Mouse (Mus musculus): ENCODE data around the gene Slc2a1. TPM values are rescaled to one million over a fixed set of nuclear protein-coding genes. Genes with fewer than 3 reads are reported as not detected.

The Slc2a1 gene
- polyA plus RNA-seq, 1 experiment from 2014 or later: 88.3 TPM

- no peak overlapping the region for H3K27ac ChIP-seq (ENCODE audit: low read length)
- no peak overlapping the region for H3K4me3 ChIP-seq (replicated peaks; ENCODE audit: low read length)
- WGBS: 74% methylated on average over 7 of the region's 7 CpGs
- no peak for ATAC-seq
- no peaks in the 10 kb centered on the region for H3K9me3 ChIP-seq (ENCODE audit: control insufficient read depth, low read length)
- no peak overlapping the region for H3K4me2 ChIP-seq (ENCODE audit: low read length)
- no peaks in the 10 kb centered on the region for H3K27me3 ChIP-seq (replicated peaks; ENCODE audit: control insufficient read depth, insufficient read depth, low read length)
- H3K9ac ChIP-seq (replicated peaks; ENCODE audit: low read depth, low read length): no peak overlapping the region
- no peaks in the 10 kb centered on the region; the same call in 1 of the 2 replicates for H3K4me1 ChIP-seq (replicated peaks; ENCODE audit: control insufficient read depth, insufficient read depth, low read length)
- H3K36me3 ChIP-seq (ENCODE audit: control insufficient read depth, insufficient read depth): no peaks in the 10 kb centered on the region
Measured at GRCm38 (mm10) chr4:119093890-119094289, 14.6 kb upstream of the Slc2a1 start.

GRCm38 (mm10) chr4:119094987-119095386 is 13.5 kb upstream of the Slc2a1 start:
- H3K4me1 ChIP-seq (replicated peaks; ENCODE audit: control insufficient read depth, insufficient read depth, low read length): no peaks in the 10 kb centered on the region; the same call in 1 of the 2 replicates
- no peaks in the 10 kb centered on the region for H3K27me3 ChIP-seq (replicated peaks; ENCODE audit: control insufficient read depth, insufficient read depth, low read length)
- H3K4me3 ChIP-seq (replicated peaks; ENCODE audit: low read length): no peak overlapping the region
- H3K9ac ChIP-seq (replicated peaks; ENCODE audit: low read depth, low read length): no peak overlapping the region
- no peak overlapping the region for H3K4me2 ChIP-seq (ENCODE audit: low read length)
- H3K27ac ChIP-seq (ENCODE audit: low read length): no peak overlapping the region
- no peaks in the 10 kb centered on the region for H3K36me3 ChIP-seq (ENCODE audit: control insufficient read depth, insufficient read depth)
- ATAC-seq: no peak
- WGBS: 35% methylated on average over 4 of the region's 4 CpGs
- no peaks in the 10 kb centered on the region for H3K9me3 ChIP-seq (ENCODE audit: control insufficient read depth, low read length)

GRCm38 (mm10) chr4:119096401-119096800 is 12.1 kb upstream of the Slc2a1 start:
- Histone ChIP-seq H3K9me3 (ENCODE audit: control insufficient read depth, low read length) (no peaks in the 10 kb centered on the region), H3K36me3 (ENCODE audit: control insufficient read depth, insufficient read depth) (no peaks in the 10 kb centered on the region), H3K4me3 (replicated peaks; ENCODE audit: low read length) (no peak overlapping the region), H3K27ac (ENCODE audit: low read length) (no peak overlapping the region), H3K9ac (replicated peaks; ENCODE audit: low read depth, low read length) (no peak overlapping the region), H3K27me3 (replicated peaks; ENCODE audit: control insufficient read depth, insufficient read depth, low read length) (no peaks in the 10 kb centered on the region), H3K4me1 (replicated peaks; ENCODE audit: control insufficient read depth, insufficient read depth, low read length) (no peaks in the 10 kb centered on the region; the same call in 1 of the 2 replicates), H3K4me2 (ENCODE audit: low read length) (no peak overlapping the region)
- WGBS: 75% methylated on average over 3 of the region's 3 CpGs
- no peak for ATAC-seq

GRCm38 (mm10) chr4:119097421-119097820 is 11.1 kb upstream of the Slc2a1 start:
- Histone ChIP-seq H3K4me3 (replicated peaks; ENCODE audit: low read length) (no peak overlapping the region), H3K27me3 (replicated peaks; ENCODE audit: control insufficient read depth, insufficient read depth, low read length) (no peaks in the 10 kb centered on the region), H3K4me1 (replicated peaks; ENCODE audit: control insufficient read depth, insufficient read depth, low read length) (no peaks in the 10 kb centered on the region; the same call in 1 of the 2 replicates), H3K36me3 (ENCODE audit: control insufficient read depth, insufficient read depth) (no peaks in the 10 kb centered on the region), H3K4me2 (ENCODE audit: low read length) (no peak overlapping the region), H3K27ac (ENCODE audit: low read length) (no peak overlapping the region), H3K9me3 (ENCODE audit: control insufficient read depth, low read length) (no peaks in the 10 kb centered on the region), H3K9ac (replicated peaks; ENCODE audit: low read depth, low read length) (no peak overlapping the region)
- WGBS: 91% methylated on average over 4 of the region's 4 CpGs
- no peak for ATAC-seq

GRCm38 (mm10) chr4:119098216-119099210 is 10.0 kb upstream of the Slc2a1 start:
- no peaks in the 10 kb centered on the region for H3K36me3 ChIP-seq (ENCODE audit: control insufficient read depth, insufficient read depth)
- no peak overlapping the region for H3K27ac ChIP-seq (ENCODE audit: low read length)
- no peaks in the 10 kb centered on the region for H3K27me3 ChIP-seq (replicated peaks; ENCODE audit: control insufficient read depth, insufficient read depth, low read length)
- H3K4me1 ChIP-seq (replicated peaks; ENCODE audit: control insufficient read depth, insufficient read depth, low read length): no peaks in the 10 kb centered on the region; the same call in 1 of the 2 replicates
- no peak overlapping the region for H3K4me2 ChIP-seq (ENCODE audit: low read length)
- H3K4me3 ChIP-seq (replicated peaks; ENCODE audit: low read length): no peak overlapping the region
- 53% methylated on average over 8 of the region's 8 CpGs for WGBS
- no peak overlapping the region for H3K9ac ChIP-seq (replicated peaks; ENCODE audit: low read depth, low read length)
- no peaks in the 10 kb centered on the region for H3K9me3 ChIP-seq (ENCODE audit: control insufficient read depth, low read length)
- ATAC-seq: peak; percentile 63

- 83% methylated on average over 3 of the region's 3 CpGs for WGBS
- H3K4me3 ChIP-seq (replicated peaks; ENCODE audit: low read length): no peak overlapping the region
Measured at GRCm38 (mm10) chr4:119101392-119101791, 7.1 kb upstream of the Slc2a1 start.

GRCm38 (mm10) chr4:119102350-119103126 is 6.0 kb upstream of the Slc2a1 start:
- H3K4me2 ChIP-seq (ENCODE audit: low read length): no peak overlapping the region
- H3K27me3 ChIP-seq (replicated peaks; ENCODE audit: control insufficient read depth, insufficient read depth, low read length): no peaks in the 10 kb centered on the region
- no peaks in the 10 kb centered on the region for H3K9me3 ChIP-seq (ENCODE audit: control insufficient read depth, low read length)
- 88% methylated on average over 7 of the region's 7 CpGs for WGBS
- ATAC-seq: no peak
- no peak overlapping the region for H3K9ac ChIP-seq (replicated peaks; ENCODE audit: low read depth, low read length)
- no peaks in the 10 kb centered on the region for H3K36me3 ChIP-seq (ENCODE audit: control insufficient read depth, insufficient read depth)
- peaks cover 14% of the 10 kb centered on the region for H3K4me1 ChIP-seq (replicated peaks; ENCODE audit: control insufficient read depth, insufficient read depth, low read length)
- H3K4me3 ChIP-seq (replicated peaks; ENCODE audit: low read length): no peak overlapping the region
- H3K27ac ChIP-seq (ENCODE audit: low read length): no peak overlapping the region

More at GRCm38 (mm10) chr4:119101392-119101791, 7.1 kb upstream of the Slc2a1 start:
- Histone ChIP-seq H3K36me3 (ENCODE audit: control insufficient read depth, insufficient read depth) (no peaks in the 10 kb centered on the region), H3K27me3 (replicated peaks; ENCODE audit: control insufficient read depth, insufficient read depth, low read length) (no peaks in the 10 kb centered on the region), H3K4me2 (ENCODE audit: low read length) (no peak overlapping the region), H3K9me3 (ENCODE audit: control insufficient read depth, low read length) (no peaks in the 10 kb centered on the region), H3K9ac (replicated peaks; ENCODE audit: low read depth, low read length) (no peak overlapping the region), H3K4me1 (replicated peaks; ENCODE audit: control insufficient read depth, insufficient read depth, low read length) (peaks cover 14% of the 10 kb centered on the region), H3K27ac (ENCODE audit: low read length) (no peak overlapping the region)
- no peak for ATAC-seq

- Histone ChIP-seq H3K4me2 (ENCODE audit: low read length) (no peak overlapping the region), H3K27ac (ENCODE audit: low read length) (no peak overlapping the region), H3K4me1 (replicated peaks; ENCODE audit: control insufficient read depth, insufficient read depth, low read length) (peaks cover 19% of the 10 kb centered on the region), H3K4me3 (replicated peaks; ENCODE audit: low read length) (no peak overlapping the region), H3K9ac (replicated peaks; ENCODE audit: low read depth, low read length) (no peak overlapping the region), H3K36me3 (ENCODE audit: control insufficient read depth, insufficient read depth) (no peaks in the 10 kb centered on the region), H3K9me3 (ENCODE audit: control insufficient read depth, low read length) (no peaks in the 10 kb centered on the region), H3K27me3 (replicated peaks; ENCODE audit: control insufficient read depth, insufficient read depth, low read length) (no peaks in the 10 kb centered on the region)
- 43% methylated on average over 4 of the region's 4 CpGs for WGBS
- no peak for ATAC-seq
Measured at GRCm38 (mm10) chr4:119104847-119105246, 3.7 kb upstream of the Slc2a1 start.

GRCm38 (mm10) chr4:119105704-119106103 is 2.8 kb upstream of the Slc2a1 start:
- H3K27me3 ChIP-seq (replicated peaks; ENCODE audit: control insufficient read depth, insufficient read depth, low read length): no peaks in the 10 kb centered on the region
- H3K27ac ChIP-seq (ENCODE audit: low read length): no peak overlapping the region
- H3K9me3 ChIP-seq (ENCODE audit: control insufficient read depth, low read length): no peaks in the 10 kb centered on the region
- peak overlapping the region; percentile 59 for H3K9ac ChIP-seq (replicated peaks; ENCODE audit: low read depth, low read length)
- no peaks in the 10 kb centered on the region for H3K36me3 ChIP-seq (ENCODE audit: control insufficient read depth, insufficient read depth)
- ATAC-seq: 0 out of 2 replicates have a peak, but pooled peaks have one; percentile 19
- peaks cover 27% of the 10 kb centered on the region for H3K4me1 ChIP-seq (replicated peaks; ENCODE audit: control insufficient read depth, insufficient read depth, low read length)
- peak overlapping the region; percentile 73 for H3K4me2 ChIP-seq (ENCODE audit: low read length)
- WGBS: 1% methylated on average over 18 of the region's 18 CpGs
- peak overlapping the region; percentile 44 for H3K4me3 ChIP-seq (replicated peaks; ENCODE audit: low read length)
